Mouse (Mus musculus): Measurements from ENCODE around the gene Nucb1. TPM values are rescaled to one million over a fixed set of nuclear protein-coding genes. Genes with fewer than 3 reads are reported as not detected.

Gene Nucb1
- polyA plus RNA-seq, 1 experiment from 2014 or later, result 124 TPM

DNA sequence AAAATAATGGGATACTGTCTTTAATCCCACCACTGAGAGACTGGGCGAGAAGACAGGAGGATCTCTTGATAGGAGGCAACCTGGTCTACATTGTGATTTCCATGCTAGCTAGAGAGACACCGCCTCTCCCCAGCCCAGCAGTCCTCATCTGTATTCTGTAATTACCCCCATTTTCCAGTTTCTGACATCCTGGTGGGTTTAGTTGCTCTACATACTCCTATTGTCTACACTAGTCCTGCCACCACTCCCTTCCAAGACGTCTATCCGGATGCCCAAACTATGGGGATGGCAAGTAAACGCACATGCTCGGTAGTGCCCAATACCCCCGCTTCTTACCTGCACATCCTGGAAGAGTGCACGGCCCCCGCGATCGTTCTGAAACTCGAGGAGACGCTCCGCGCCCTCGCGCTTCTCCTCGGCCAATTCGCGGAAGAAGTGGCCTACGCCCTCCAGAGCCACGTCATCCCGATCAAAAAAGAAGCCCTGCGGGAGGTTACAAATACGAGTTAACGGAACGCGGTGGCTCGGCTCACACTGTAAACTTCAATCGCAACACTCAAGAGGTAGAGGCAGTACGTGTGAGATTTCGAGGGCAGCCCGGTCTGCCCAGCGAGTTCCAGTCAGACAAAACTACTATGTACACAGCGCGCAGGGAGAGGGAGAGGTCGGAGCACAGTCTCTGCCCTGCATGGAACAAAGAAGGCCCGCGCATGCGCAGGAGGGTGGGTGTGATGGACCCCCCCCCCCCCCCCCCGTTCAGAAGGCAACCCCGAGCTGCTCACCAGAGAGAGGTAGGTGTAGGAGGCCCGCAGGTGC is 51.2 kb downstream of the Nucb1 start:
- peak; percentile 28 for ATAC-seq (ENCODE audit: low read depth)
- peaks cover 29% of the 10 kb centered on the region for H3K36me3 ChIP-seq (ENCODE audit: control insufficient read depth, insufficient read depth)
- peak overlapping the region; percentile 71 for H3K9ac ChIP-seq (ENCODE audit: low read depth, low read length)
- H3K4me3 ChIP-seq (ENCODE audit: low read depth, low read length), result peak overlapping the region; percentile 70
- H3K27ac ChIP-seq (ENCODE audit: low read length), result peak overlapping the region; percentile 93
- H3K4me1 ChIP-seq (ENCODE audit: control insufficient read depth, low read depth, low read length), result peaks cover 50% of the 10 kb centered on the region
- 1% methylated on average over 41 of the region's 43 CpGs for WGBS (ENCODE audit: insufficient replicate concordance)
- no peaks in the 10 kb centered on the region for H3K9me3 ChIP-seq (replicated peaks; ENCODE audit: control insufficient read depth, low read length)
- H3K4me2 ChIP-seq (ENCODE audit: low read depth, low read length), result peak overlapping the region; percentile 84
- no peaks in the 10 kb centered on the region for H3K27me3 ChIP-seq (ENCODE audit: control insufficient read depth, insufficient read depth, low read depth, low read length)

DNA sequence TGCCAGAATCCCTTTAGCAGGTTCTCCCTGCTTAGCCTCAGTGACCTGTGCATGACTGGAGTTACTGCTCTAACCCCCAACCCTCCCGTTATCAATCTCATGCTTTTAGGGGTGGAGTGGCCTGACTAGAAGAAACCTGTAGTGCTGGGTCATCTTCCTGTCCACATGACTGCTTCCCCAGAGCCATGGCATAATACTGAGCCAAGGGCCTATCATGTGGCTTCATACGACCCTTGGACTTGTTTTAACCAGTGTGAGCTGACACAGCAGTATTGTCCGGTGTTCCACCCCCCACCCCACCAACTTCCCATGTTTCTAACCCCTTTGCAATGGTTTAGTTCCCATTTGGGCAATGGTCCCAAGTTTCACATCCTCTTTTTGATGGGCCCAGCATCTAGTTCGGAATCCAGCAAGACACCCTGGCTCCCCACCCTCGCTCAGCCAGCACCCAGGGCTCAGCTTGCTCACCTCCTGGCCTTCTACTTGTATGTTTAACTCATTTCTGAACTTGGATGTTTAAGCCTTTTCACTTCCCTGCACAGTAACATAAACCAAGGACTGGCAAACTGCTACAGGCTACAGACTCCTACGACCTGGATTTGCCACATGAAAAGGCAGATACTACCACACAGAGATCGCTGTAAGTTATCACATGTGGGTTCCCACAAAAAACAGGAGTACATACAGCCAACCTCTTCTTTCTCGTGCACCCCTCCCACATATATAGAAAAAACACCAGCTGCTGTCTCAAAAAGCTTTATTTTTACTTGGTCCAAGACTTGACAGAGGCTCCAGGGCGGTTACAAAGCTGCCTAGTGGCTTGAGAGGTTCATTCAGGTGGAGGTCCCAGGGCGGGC is 52.8 kb downstream of the Nucb1 start:
- 40% methylated on average over 10 of the region's 10 CpGs for WGBS (ENCODE audit: insufficient replicate concordance)
- Histone ChIP-seq H3K27me3 (ENCODE audit: control insufficient read depth, insufficient read depth, low read depth, low read length) (no peaks in the 10 kb centered on the region), H3K36me3 (ENCODE audit: control insufficient read depth, insufficient read depth) (peaks cover 27% of the 10 kb centered on the region), H3K4me2 (ENCODE audit: low read depth, low read length) (peak overlapping the region; percentile 84), H3K27ac (ENCODE audit: low read length) (peak overlapping the region; percentile 93), H3K4me1 (ENCODE audit: control insufficient read depth, low read depth, low read length) (peaks cover 50% of the 10 kb centered on the region), H3K9ac (ENCODE audit: low read depth, low read length) (peak overlapping the region; percentile 43), H3K4me3 (ENCODE audit: low read depth, low read length) (peak overlapping the region; percentile 70), H3K9me3 (replicated peaks; ENCODE audit: control insufficient read depth, low read length) (no peaks in the 10 kb centered on the region)
- peak; percentile 15 for ATAC-seq (ENCODE audit: low read depth)

- WGBS (ENCODE audit: insufficient replicate concordance), result 47% methylated on average over 9 of the region's 9 CpGs
- no peak overlapping the region; the same call in 1 of the 2 replicates for H3K9ac ChIP-seq (ENCODE audit: low read depth, low read length)
- ATAC-seq (ENCODE audit: low read depth), result no peak
Observed at GRCm38 (mm10) chr7:45456721-45457203, 53.4 kb downstream of the Nucb1 start.

DNA sequence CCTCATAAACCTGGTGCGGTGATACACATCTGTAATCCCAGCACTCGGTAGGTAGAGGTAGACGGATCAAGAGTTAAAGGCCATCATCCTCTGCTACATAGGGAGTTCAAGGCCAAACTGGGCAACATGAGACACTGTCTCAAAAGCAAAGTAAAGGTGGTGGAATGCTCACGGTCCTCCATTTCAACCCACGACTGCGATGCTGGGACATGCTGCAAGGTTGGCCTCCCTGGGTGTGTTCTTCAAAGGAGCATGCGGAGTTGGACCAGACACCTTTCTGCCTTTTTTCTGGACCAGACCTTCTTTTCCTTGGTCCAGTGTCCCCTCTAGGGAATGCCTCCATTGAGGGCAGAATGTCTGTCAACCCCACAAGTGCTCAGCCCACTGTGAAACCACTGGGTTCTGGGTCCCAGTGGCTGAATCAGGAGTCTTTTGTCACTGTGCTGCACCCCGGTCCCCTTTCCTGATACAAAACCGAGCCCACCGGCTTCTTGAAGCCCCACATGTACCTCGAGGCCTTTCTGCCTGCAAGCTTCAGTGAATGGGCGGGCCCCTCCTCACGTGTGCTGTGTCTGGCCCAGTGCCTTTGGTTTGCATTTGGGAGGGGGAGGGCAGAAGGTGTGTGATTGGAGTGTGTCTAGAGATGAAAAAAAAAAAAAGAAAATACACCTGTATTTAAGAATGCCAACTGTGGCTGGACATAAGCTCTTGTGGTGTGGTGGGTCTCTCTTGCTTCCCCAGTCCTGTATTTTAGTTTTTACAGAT is 54.1 kb downstream of the Nucb1 start:
- Histone ChIP-seq H3K36me3 (ENCODE audit: control insufficient read depth, insufficient read depth) (peaks cover 25% of the 10 kb centered on the region), H3K4me3 (ENCODE audit: low read depth, low read length) (no peak overlapping the region), H3K9ac (ENCODE audit: low read depth, low read length) (no peak overlapping the region), H3K27ac (ENCODE audit: low read length) (peak overlapping the region; percentile 93; the same call in 1 of the 2 replicates), H3K4me1 (ENCODE audit: control insufficient read depth, low read depth, low read length) (peaks cover 48% of the 10 kb centered on the region), H3K27me3 (ENCODE audit: control insufficient read depth, insufficient read depth, low read depth, low read length) (no peaks in the 10 kb centered on the region), H3K9me3 (replicated peaks; ENCODE audit: control insufficient read depth, low read length) (no peaks in the 10 kb centered on the region), H3K4me2 (ENCODE audit: low read depth, low read length) (no peak overlapping the region)
- WGBS (ENCODE audit: insufficient replicate concordance), result 76% methylated on average over 13 of the region's 13 CpGs
- no peak for ATAC-seq (ENCODE audit: low read depth)

More at GRCm38 (mm10) chr7:45456721-45457203, 53.4 kb downstream of the Nucb1 start:
- H3K36me3 ChIP-seq (ENCODE audit: control insufficient read depth, insufficient read depth), result peaks cover 25% of the 10 kb centered on the region
- peak overlapping the region; percentile 84 for H3K4me2 ChIP-seq (ENCODE audit: low read depth, low read length)
- H3K9me3 ChIP-seq (replicated peaks; ENCODE audit: control insufficient read depth, low read length), result no peaks in the 10 kb centered on the region
- peak overlapping the region; percentile 70 for H3K4me3 ChIP-seq (ENCODE audit: low read depth, low read length)
- H3K27ac ChIP-seq (ENCODE audit: low read length), result peak overlapping the region; percentile 93
- H3K27me3 ChIP-seq (ENCODE audit: control insufficient read depth, insufficient read depth, low read depth, low read length), result no peaks in the 10 kb centered on the region
- H3K4me1 ChIP-seq (ENCODE audit: control insufficient read depth, low read depth, low read length), result peaks cover 47% of the 10 kb centered on the region

DNA sequence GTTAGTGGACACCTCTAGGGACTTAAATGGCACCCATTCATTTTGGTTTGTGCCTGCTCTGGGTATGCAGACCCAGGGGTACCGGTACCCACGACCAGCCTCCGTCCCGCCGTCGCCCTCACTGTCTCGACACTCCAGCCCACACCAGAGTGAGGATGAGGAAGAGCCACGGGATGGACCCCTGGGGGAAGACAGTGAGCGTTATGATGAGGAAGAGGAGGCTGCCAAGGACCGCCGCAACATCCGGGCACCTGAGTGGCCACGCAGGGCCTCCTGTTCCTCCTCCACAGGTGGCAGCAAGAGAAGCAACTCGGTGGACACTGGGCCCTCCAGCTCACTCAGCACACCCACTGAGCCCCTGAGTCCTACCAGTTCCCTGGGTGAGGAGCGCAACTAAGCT is 55.2 kb downstream of the Nucb1 start:
- Histone ChIP-seq H3K27me3 (ENCODE audit: control insufficient read depth, insufficient read depth, low read depth, low read length) (no peaks in the 10 kb centered on the region), H3K36me3 (ENCODE audit: control insufficient read depth, insufficient read depth) (peaks cover 25% of the 10 kb centered on the region), H3K4me3 (ENCODE audit: low read depth, low read length) (no peak overlapping the region), H3K27ac (ENCODE audit: low read length) (no peak overlapping the region), H3K4me1 (ENCODE audit: control insufficient read depth, low read depth, low read length) (peaks cover 36% of the 10 kb centered on the region), H3K9me3 (replicated peaks; ENCODE audit: control insufficient read depth, low read length) (no peaks in the 10 kb centered on the region), H3K9ac (ENCODE audit: low read depth, low read length) (no peak overlapping the region), H3K4me2 (ENCODE audit: low read depth, low read length) (no peak overlapping the region)
- ATAC-seq (ENCODE audit: low read depth), result no peak
- WGBS (ENCODE audit: insufficient replicate concordance), result 89% methylated on average over 15 of the region's 15 CpGs

DNA sequence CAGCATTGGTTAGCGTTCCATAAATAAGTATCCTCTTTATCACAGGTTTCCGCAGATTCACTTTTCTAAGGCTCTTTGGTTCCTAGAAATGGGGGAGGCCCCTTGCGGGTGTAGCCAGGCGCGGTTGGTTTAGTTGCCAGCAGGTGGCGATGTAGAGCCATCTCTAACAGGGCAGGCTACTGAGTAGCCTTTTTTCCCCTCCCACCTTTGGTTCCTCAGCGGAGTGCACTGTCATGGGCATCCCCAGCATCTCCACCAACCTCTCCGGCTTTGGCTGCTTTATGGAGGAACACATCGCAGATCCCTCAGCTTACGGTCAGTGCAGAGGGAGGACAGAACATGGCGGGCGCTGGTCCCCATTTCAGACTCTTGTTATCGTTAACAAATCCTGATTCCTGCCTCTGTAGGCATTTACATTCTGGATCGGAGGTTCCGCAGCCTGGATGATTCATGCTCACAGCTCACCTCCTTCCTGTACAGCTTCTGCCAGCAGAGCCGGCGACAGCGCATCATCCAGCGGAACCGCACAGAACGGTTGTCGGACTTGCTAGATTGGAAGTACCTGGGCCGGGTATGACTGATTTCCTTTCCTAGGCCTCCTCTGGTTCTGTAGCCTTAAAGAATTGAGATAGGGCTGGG is 58.7 kb downstream of the Nucb1 start:
- Histone ChIP-seq H3K4me3 (ENCODE audit: low read depth, low read length) (no peak overlapping the region), H3K27ac (ENCODE audit: low read length) (no peak overlapping the region), H3K9me3 (replicated peaks; ENCODE audit: control insufficient read depth, low read length) (no peaks in the 10 kb centered on the region), H3K36me3 (ENCODE audit: control insufficient read depth, insufficient read depth) (peaks cover 5% of the 10 kb centered on the region; the same call in 1 of the 2 replicates), H3K27me3 (ENCODE audit: control insufficient read depth, insufficient read depth, low read depth, low read length) (no peaks in the 10 kb centered on the region), H3K4me1 (ENCODE audit: control insufficient read depth, low read depth, low read length) (peaks cover 20% of the 10 kb centered on the region), H3K4me2 (ENCODE audit: low read depth, low read length) (no peak overlapping the region), H3K9ac (ENCODE audit: low read depth, low read length) (no peak overlapping the region)
- 51% methylated on average over 23 of the region's 23 CpGs for WGBS (ENCODE audit: insufficient replicate concordance)
- peak; percentile 76 for ATAC-seq (ENCODE audit: low read depth)

- Histone ChIP-seq H3K9ac (ENCODE audit: low read depth, low read length) (no peak overlapping the region), H3K4me1 (ENCODE audit: control insufficient read depth, low read depth, low read length) (peaks cover 14% of the 10 kb centered on the region), H3K27ac (ENCODE audit: low read length) (no peak overlapping the region), H3K4me3 (ENCODE audit: low read depth, low read length) (no peak overlapping the region), H3K36me3 (ENCODE audit: control insufficient read depth, insufficient read depth) (peaks cover 5% of the 10 kb centered on the region), H3K4me2 (ENCODE audit: low read depth, low read length) (no peak overlapping the region), H3K9me3 (replicated peaks; ENCODE audit: control insufficient read depth, low read length) (no peaks in the 10 kb centered on the region), H3K27me3 (ENCODE audit: control insufficient read depth, insufficient read depth, low read depth, low read length) (no peaks in the 10 kb centered on the region)
- WGBS (ENCODE audit: insufficient replicate concordance), result 84% methylated on average over 1 of the region's 1 CpGs
- no peak for ATAC-seq (ENCODE audit: low read depth)
Observed at GRCm38 (mm10) chr7:45449974-45450373, 60.2 kb downstream of the Nucb1 start.

Measured in liver, embryonic 16.5 days (tissue).